Mouse (Mus musculus) kidney, adult 2 months (tissue): ENCODE data around the gene 9130230L23Rik.

ENCODE experiments used
- CTCF ChIP-seq: fragments of 200-500 bp; conservative IDR thresholded peaks from 2 replicates; pipeline ENCODE4 v1.5.1; 2011; ENCODE audit warnings: low read depth, mild to moderate bottlenecking, control low read depth, low read length, moderate library complexity, mixed read lengths; ENCODE audit not compliant: insufficient read depth, insufficient read length
- POLR2A ChIP-seq: fragments of 200-500 bp; IDR thresholded peaks from one replicate; pipeline ENCODE4 v1.6.1; 2011; ENCODE audit warnings: low read depth, low read length, control low read depth

GRCm38 (mm10) chr5:66005041-66005678 is 1.1 kb upstream of the 9130230L23Rik start:
- TF ChIP-seq CTCF (no peak), POLR2A (no peak)
